Mouse (Mus musculus) MEL (cell line): ENCODE data around the gene Ippk. TPM values are rescaled to one million over a fixed set of nuclear protein-coding genes. Genes with fewer than 3 reads are reported as not detected.

Experiments used
- DNase-seq: peaks from one replicate; pipeline ENCODE4 v3.0.0; 2011; ENCODE audit warnings: low read depth, low spot score
- H3K27ac ChIP-seq: 2 replicates; pipeline ENCODE4 v1.5.1; 2012; ENCODE audit warnings: low read depth, mild to moderate bottlenecking, control low read depth, low read length, moderate library complexity; ENCODE audit not compliant: control insufficient read depth
- H3K27me3 ChIP-seq, 2 experiments: fragments of 150-350 bp in 1 of 2; sonication (generic) in 1 of 2; 2 replicates each; pipeline ENCODE4 v1.6.1; 2012; ENCODE audit warnings: low read length in 2 of 2, mild to moderate bottlenecking in 2 of 2, improper control_type of control experiment in 1 of 2, moderate library complexity in 1 of 2; ENCODE audit not compliant: insufficient read depth in 2 of 2, control insufficient read depth in 1 of 2
- H3K36me3 ChIP-seq, 2 experiments: 2 replicates each; pipeline ENCODE4 v1.6.1; 2012 to 2014; ENCODE audit warnings: low read length in 2 of 2, improper control_type of control experiment in 1 of 2, inconsistent platforms in 1 of 2, mild to moderate bottlenecking in 1 of 2; ENCODE audit not compliant: insufficient read depth in 2 of 2, control insufficient read depth in 1 of 2
- H3K4me1 ChIP-seq, 2 experiments: fragments of 150-350 bp in 1 of 2; sonication (generic) in 1 of 2; 2 replicates each; pipeline ENCODE4 v1.6.1; 2012; ENCODE audit warnings: low read length in 2 of 2, improper control_type of control experiment in 1 of 2, mild to moderate bottlenecking in 1 of 2; ENCODE audit not compliant: insufficient read depth in 2 of 2, control insufficient read depth in 1 of 2
- H3K4me3 ChIP-seq, 2 experiments: fragments of 150-350 bp in 1 of 2; sonication (generic) in 1 of 2; 2 replicates each; pipeline ENCODE4 v1.5.1; 2012; ENCODE audit warnings: low read depth in 2 of 2, low read length in 2 of 2, mild to moderate bottlenecking in 2 of 2, moderate library complexity in 2 of 2, control low read depth in 1 of 2, improper control_type of control experiment in 1 of 2; ENCODE audit not compliant: control insufficient read depth in 1 of 2, insufficient read depth in 1 of 2
- H3K79me2 ChIP-seq: 2 replicates; pipeline ENCODE4 v1.6.1; 2012; ENCODE audit warnings: mild to moderate bottlenecking, low read length, moderate library complexity; ENCODE audit not compliant: control insufficient read depth, poor library complexity, insufficient read depth
- H3K9ac ChIP-seq: 2 replicates; pipeline ENCODE4 v1.6.1; 2012; ENCODE audit warnings: low read depth, mild to moderate bottlenecking, control low read depth, low read length, moderate library complexity; ENCODE audit not compliant: control insufficient read depth, poor library complexity, severe bottlenecking
- H3K9me3 ChIP-seq: fragments of 150-350 bp; sonication (generic); replicated peaks from 2 replicates; pipeline ENCODE4 v1.6.1; 2012; ENCODE audit warnings: mild to moderate bottlenecking, low read length, improper control_type of control experiment, moderate library complexity; ENCODE audit not compliant: insufficient read depth
- BHLHE40 ChIP-seq: IDR thresholded peaks from 2 replicates; pipeline ENCODE4 v1.6.1; 2012; ENCODE audit warnings: low read depth, mild to moderate bottlenecking, inconsistent platforms, low read length, improper control_type of control experiment, borderline replicate concordance
- CTCF ChIP-seq, 3 experiments: IDR thresholded peaks in 2 of 3; conservative IDR thresholded peaks in 1 of 3; 2 replicates each; pipeline ENCODE4 v1.5.1; 2011 to 2012; ENCODE audit warnings: low read length in 3 of 3, low read depth in 2 of 3, mild to moderate bottlenecking in 2 of 3, improper control_type of control experiment in 1 of 3, inconsistent platforms in 1 of 3, mixed read lengths in 1 of 3, moderate library complexity in 1 of 3; ENCODE audit not compliant: control insufficient read depth in 1 of 3, insufficient read depth in 1 of 3, poor library complexity in 1 of 3, severe bottlenecking in 1 of 3
- E2F4 ChIP-seq: IDR thresholded peaks from 2 replicates; pipeline ENCODE4 v1.6.1; 2011; ENCODE audit warnings: low read depth, low read length, improper control_type of control experiment, borderline replicate concordance
- ELF1 ChIP-seq: IDR thresholded peaks from 2 replicates; pipeline ENCODE4 v1.6.1; 2014; ENCODE audit warnings: low read depth, mild to moderate bottlenecking, inconsistent platforms, low read length, improper control_type of control experiment, moderate library complexity
- GABPA ChIP-seq: IDR thresholded peaks from 2 replicates; pipeline ENCODE4 v1.6.1; 2012; ENCODE audit warnings: low read depth, mild to moderate bottlenecking, inconsistent platforms, low read length, improper control_type of control experiment, moderate library complexity
- GATA1 ChIP-seq: IDR thresholded peaks from 2 replicates; pipeline ENCODE4 v1.6.1; 2011; ENCODE audit warnings: low read depth, low read length, improper control_type of control experiment
- JUND ChIP-seq: IDR thresholded peaks from 2 replicates; pipeline ENCODE4 v1.6.1; 2011; ENCODE audit warnings: low read depth, mild to moderate bottlenecking, improper control_type of control experiment, low read length
- KAT2A ChIP-seq: conservative IDR thresholded peaks from 2 replicates; pipeline ENCODE4 v1.6.1; 2012; ENCODE audit warnings: low read depth, low read length, improper control_type of control experiment, inconsistent platforms
- MAZ ChIP-seq: IDR thresholded peaks from 2 replicates; pipeline ENCODE4 v1.6.1; 2012; ENCODE audit warnings: low read depth, mild to moderate bottlenecking, inconsistent platforms, low read length, improper control_type of control experiment
- MXI1 ChIP-seq: IDR thresholded peaks from 2 replicates; pipeline ENCODE4 v1.6.1; 2011; ENCODE audit warnings: mild to moderate bottlenecking, low read depth, low read length, improper control_type of control experiment
- MYB ChIP-seq: IDR thresholded peaks from 2 replicates; pipeline ENCODE4 v1.6.1; 2011; ENCODE audit warnings: mild to moderate bottlenecking, low read depth, low read length, improper control_type of control experiment
- MYC ChIP-seq: IDR thresholded peaks from 2 replicates; pipeline ENCODE4 v1.6.1; 2011; ENCODE audit warnings: low read depth, mild to moderate bottlenecking, low read length, improper control_type of control experiment, moderate library complexity
- NELFE ChIP-seq: IDR thresholded peaks from 2 replicates; pipeline ENCODE4 v1.6.1; 2011; ENCODE audit warnings: low read depth, low read length, improper control_type of control experiment
- NRF1 ChIP-seq: IDR thresholded peaks from 2 replicates; pipeline ENCODE4 v1.6.1; 2014; ENCODE audit warnings: low read depth, mild to moderate bottlenecking, inconsistent platforms, low read length, improper control_type of control experiment, moderate library complexity; ENCODE audit not compliant: poor library complexity, insufficient read depth, severe bottlenecking
- POLR2AphosphoS2 ChIP-seq: IDR thresholded peaks from 2 replicates; pipeline ENCODE4 v1.6.1; 2011; ENCODE audit warnings: low read length, improper control_type of control experiment
- SIN3A ChIP-seq: IDR thresholded peaks from 2 replicates; pipeline ENCODE4 v1.6.1; 2012; ENCODE audit warnings: low read length, improper control_type of control experiment, inconsistent platforms
- SMC3 ChIP-seq: IDR thresholded peaks from 2 replicates; pipeline ENCODE4 v1.6.1; 2011; ENCODE audit warnings: low read depth, low read length, improper control_type of control experiment
- TAL1 ChIP-seq: IDR thresholded peaks from 2 replicates; pipeline ENCODE4 v1.6.1; 2012; ENCODE audit warnings: mild to moderate bottlenecking, inconsistent platforms, low read length, moderate library complexity, mixed read lengths
- TCF12 ChIP-seq: IDR thresholded peaks from 2 replicates; pipeline ENCODE4 v1.6.1; 2014; ENCODE audit warnings: low read depth, mild to moderate bottlenecking, inconsistent platforms, low read length, improper control_type of control experiment, moderate library complexity
- UBTF ChIP-seq: IDR thresholded peaks from 2 replicates; pipeline ENCODE4 v1.6.1; 2012; ENCODE audit warnings: low read depth, mild to moderate bottlenecking, inconsistent platforms, low read length, improper control_type of control experiment, moderate library complexity, borderline replicate concordance; ENCODE audit not compliant: insufficient read depth
- USF2 ChIP-seq, 2 experiments: IDR thresholded peaks; 2 replicates each; pipeline ENCODE4 v1.6.1; 2011 to 2012; ENCODE audit warnings: improper control_type of control experiment in 2 of 2, low read length in 2 of 2, borderline replicate concordance in 1 of 2, inconsistent platforms in 1 of 2, low read depth in 1 of 2, mild to moderate bottlenecking in 1 of 2; ENCODE audit not compliant: insufficient read depth in 1 of 2
- ZC3H11A ChIP-seq: IDR thresholded peaks from 2 replicates; pipeline ENCODE4 v1.6.1; 2012; ENCODE audit warnings: low read depth, mild to moderate bottlenecking, inconsistent platforms, low read length, improper control_type of control experiment
- ZKSCAN1 ChIP-seq: IDR thresholded peaks from 2 replicates; pipeline ENCODE4 v1.6.1; 2012; ENCODE audit warnings: low read depth, mild to moderate bottlenecking, inconsistent platforms, low read length, improper control_type of control experiment, moderate library complexity
- ZMIZ1 ChIP-seq: IDR thresholded peaks from 2 replicates; pipeline ENCODE4 v1.6.1; 2012; ENCODE audit warnings: low read depth, mild to moderate bottlenecking, inconsistent platforms, low read length, improper control_type of control experiment, moderate library complexity
- ZNF384 ChIP-seq: IDR thresholded peaks from 2 replicates; pipeline ENCODE4 v1.6.1; 2012; ENCODE audit warnings: low read depth, mild to moderate bottlenecking, inconsistent platforms, low read length, improper control_type of control experiment
- polyA plus RNA-seq, 2 experiments: library from polyadenylated mRNA; stranded (reverse) in 1 of 2; unstranded in 1 of 2; fragments of >175 nt in 1 of 2; fragments of >200 nt in 1 of 2; gene quantifications; 2 replicates each; pipeline versions ENCODE4 v1.2.1 to v1.2.4; 2012; ENCODE audit warnings: low replicate concordance in 2 of 2, low read depth in 1 of 2; ENCODE audit not compliant: insufficient read length in 2 of 2, insufficient read depth in 1 of 2, missing spikeins in 1 of 2
- total RNA-seq: library from RNA; depleted of rRNA; stranded (reverse); fragments of 300-350 nt; gene quantifications from 2 replicates; pipeline ENCODE4 v1.2.3, GENCODE M21; 2012

Gene Ippk
- total and polyA plus RNA-seq, 3 experiments = 14.0 to 19.6 TPM; not detected in 1

DNA sequence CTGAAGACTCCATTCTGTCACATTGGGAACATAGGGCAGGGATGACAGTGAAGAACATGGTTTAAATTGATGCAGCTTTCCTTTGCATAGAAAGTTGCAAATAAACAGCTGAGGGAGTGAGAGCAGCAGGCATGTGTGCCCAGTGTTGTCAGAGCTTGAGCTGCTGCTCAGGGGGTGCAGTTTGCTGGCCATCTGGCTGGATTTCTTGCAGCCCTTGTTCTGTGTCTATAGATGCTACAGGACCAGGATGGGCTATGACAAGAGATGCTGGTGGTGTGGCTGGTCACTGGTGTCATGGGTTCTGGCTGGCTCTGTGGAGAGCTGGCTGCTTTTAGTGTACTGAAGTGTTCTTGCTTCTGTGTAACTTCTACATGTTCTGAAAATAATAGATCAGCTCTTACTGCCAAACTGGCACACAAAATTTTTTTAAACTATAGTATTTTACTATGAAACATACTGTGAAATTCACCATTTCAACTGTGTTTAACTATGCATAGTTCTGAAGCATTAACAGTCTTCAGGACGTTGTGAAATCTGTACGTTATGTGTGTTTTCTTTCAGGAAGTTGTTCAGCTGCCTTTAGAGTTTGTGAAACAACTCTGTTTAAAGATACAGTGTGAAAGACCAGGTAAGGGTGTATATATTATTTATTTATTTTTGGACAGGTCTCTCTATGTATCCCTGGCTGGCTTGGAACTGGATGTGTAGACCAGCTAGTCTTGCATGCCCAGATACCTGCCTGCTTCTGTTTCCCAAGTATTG is 12.4 kb downstream of the Ippk start:
- no peaks in the 10 kb centered on the region for H3K9me3 ChIP-seq
- H3K36me3 ChIP-seq = peaks cover 0 to 10% of the 10 kb centered on the region in 2 experiments; a peak in 3 of 4 replicates
- no peak overlapping the region for H3K27ac ChIP-seq
- H3K79me2 ChIP-seq = peaks cover 17% of the 10 kb centered on the region
- no peak for DNase-seq
- no peaks in the 10 kb centered on the region for H3K4me1 ChIP-seq
- no peak overlapping the region for H3K4me3 ChIP-seq
- no peak overlapping the region for H3K9ac ChIP-seq
- TF ChIP-seq GATA1 (no peak), ZMIZ1 (no peak), CTCF (IDR thresholded peaks at IDR 0.05 in 2 of 3, conservative IDR thresholded peaks at IDR 0.05 in 1 of 3; ENCODE audit: control insufficient read depth in 1 of 3, insufficient read depth in 1 of 3, low read depth in 2 of 3, low read length in 3 of 3, poor library complexity in 1 of 3, severe bottlenecking in 1 of 3) (no peak), NELFE (no peak), ELF1 (no peak), TCF12 (no peak), GABPA (no peak), MYC (no peak), ZC3H11A (no peak), JUND (no peak), E2F4 (no peak), USF2 (IDR thresholded peaks at IDR 0.05; ENCODE audit: borderline replicate concordance in 1 of 2, insufficient read depth in 1 of 2, low read depth in 1 of 2, low read length in 2 of 2) (no peak)
- H3K27me3 ChIP-seq = no peaks in the 10 kb centered on the region

DNA sequence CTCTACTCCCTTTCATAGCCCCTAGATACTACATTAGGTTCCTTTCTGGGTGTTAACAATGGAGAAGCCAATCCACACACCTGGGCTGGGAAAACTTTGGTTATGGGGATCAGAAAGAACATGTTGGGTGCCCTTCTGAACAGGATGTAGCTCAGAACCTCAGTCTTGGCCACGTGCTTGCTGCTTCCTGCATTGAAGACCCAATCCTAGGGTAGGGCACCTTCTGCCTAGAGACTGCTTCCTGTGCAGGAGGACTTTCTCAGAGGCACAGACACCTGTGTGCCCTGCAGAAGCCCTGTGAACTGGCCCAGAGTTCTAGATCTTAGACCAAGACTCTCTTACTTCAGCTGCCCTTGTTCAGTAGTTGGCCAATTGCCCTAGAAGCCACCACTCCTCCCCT is 14.7 kb downstream of the Ippk start:
- TF ChIP-seq POLR2AphosphoS2 (no peak), KAT2A (no peak), SIN3A (no peak), USF2 (IDR thresholded peaks at IDR 0.05; ENCODE audit: borderline replicate concordance in 1 of 2, insufficient read depth in 1 of 2, low read depth in 1 of 2, low read length in 2 of 2) (no peak), MXI1 (no peak), ZNF384 (no peak), GABPA (no peak), NELFE (no peak), NRF1 (no peak), MAZ (no peak), MYB (no peak), SMC3 (no peak), CTCF (IDR thresholded peaks at IDR 0.05 in 2 of 3, conservative IDR thresholded peaks at IDR 0.05 in 1 of 3; ENCODE audit: control insufficient read depth in 1 of 3, insufficient read depth in 1 of 3, low read depth in 2 of 3, low read length in 3 of 3, poor library complexity in 1 of 3, severe bottlenecking in 1 of 3) (no peak), UBTF (no peak), BHLHE40 (no peak), TAL1 (no peak), ZKSCAN1 (no peak), ELF1 (no peak)
- Histone ChIP-seq H3K4me1 (no peaks in the 10 kb centered on the region), H3K9me3 (no peaks in the 10 kb centered on the region), H3K9ac (no peak overlapping the region), H3K4me3 (no peak overlapping the region), H3K36me3 (peaks cover 0 to 12% of the 10 kb centered on the region in 2 experiments; a peak in 2 of 4 replicates), H3K27ac (no peak overlapping the region), H3K27me3 (no peaks in the 10 kb centered on the region), H3K79me2 (peaks cover under 1% of the 10 kb centered on the region; the same call in 1 of the 2 replicates)
- no peak for DNase-seq
